Mouse (Mus musculus) spleen, adult 2 months (tissue): ENCODE results near the gene Mbd6. TPM values are rescaled to one million over a fixed set of nuclear protein-coding genes. Genes with fewer than 3 reads are reported as not detected.

Experiments
- DNase-seq, 2 experiments: peaks; one replicate each; pipeline versions ENCODE4 v3.0.0 to v3.0.0-alpha.2; 2012 to 2021; ENCODE audit warnings: low spot score in 2 of 2, low read depth in 1 of 2
- H3K27ac ChIP-seq: fragments of 200-500 bp; 2 replicates; pipeline ENCODE4 v1.5.1; 2012; ENCODE audit warnings: low read length, inconsistent platforms; ENCODE audit not compliant: insufficient read depth
- H3K27me3 ChIP-seq: fragments of 200-500 bp; 2 replicates; pipeline ENCODE4 v1.6.1; 2012; ENCODE audit warnings: mild to moderate bottlenecking, moderate library complexity, low read length, inconsistent platforms; ENCODE audit not compliant: control insufficient read depth, insufficient read depth
- H3K36me3 ChIP-seq: fragments of 200-500 bp; 2 replicates; pipeline ENCODE4 v1.6.1; 2012; ENCODE audit warnings: mild to moderate bottlenecking, low read length, inconsistent platforms; ENCODE audit not compliant: control insufficient read depth, insufficient read depth
- H3K4me1 ChIP-seq: fragments of 200-500 bp; 2 replicates; pipeline ENCODE4 v1.6.1; 2011; ENCODE audit warnings: inconsistent platforms; ENCODE audit not compliant: control insufficient read depth, insufficient read depth, insufficient read length
- H3K4me3 ChIP-seq: fragments of 200-500 bp; 2 replicates; pipeline ENCODE4 v1.5.1; 2011; ENCODE audit warnings: mild to moderate bottlenecking, inconsistent platforms; ENCODE audit not compliant: insufficient read depth, insufficient read length; ENCODE audit errors: extremely low read depth
- CTCF ChIP-seq: fragments of 200-500 bp; IDR thresholded peaks from 2 replicates; pipeline ENCODE4 v1.5.1; 2011; ENCODE audit warnings: mild to moderate bottlenecking, inconsistent platforms; ENCODE audit not compliant: insufficient read depth, insufficient read length, insufficient replicate concordance; ENCODE audit errors: extremely low read depth
- POLR2A ChIP-seq: fragments of 200-500 bp; IDR thresholded peaks from 2 replicates; pipeline ENCODE4 v1.6.1; 2011; ENCODE audit warnings: low read depth, low read length, inconsistent platforms
- WGBS: fragments of 180-500 bp; shearing (Covaris S2); methylation state at CpG from one replicate; pipeline ENCODE4 v1.1.7; 2018; 5-methylcytosine and 5-hydroxymethylcytosine counted together
- polyA plus RNA-seq: library from polyadenylated mRNA; depleted of rRNA; stranded (reverse); fragments of >200 nt; gene quantifications from 2 replicates; pipeline ENCODE4 v1.2.3, GENCODE M21; 2012

Gene Mbd6
- polyA plus RNA-seq, 1 experiment: 55.8 TPM

DNA sequence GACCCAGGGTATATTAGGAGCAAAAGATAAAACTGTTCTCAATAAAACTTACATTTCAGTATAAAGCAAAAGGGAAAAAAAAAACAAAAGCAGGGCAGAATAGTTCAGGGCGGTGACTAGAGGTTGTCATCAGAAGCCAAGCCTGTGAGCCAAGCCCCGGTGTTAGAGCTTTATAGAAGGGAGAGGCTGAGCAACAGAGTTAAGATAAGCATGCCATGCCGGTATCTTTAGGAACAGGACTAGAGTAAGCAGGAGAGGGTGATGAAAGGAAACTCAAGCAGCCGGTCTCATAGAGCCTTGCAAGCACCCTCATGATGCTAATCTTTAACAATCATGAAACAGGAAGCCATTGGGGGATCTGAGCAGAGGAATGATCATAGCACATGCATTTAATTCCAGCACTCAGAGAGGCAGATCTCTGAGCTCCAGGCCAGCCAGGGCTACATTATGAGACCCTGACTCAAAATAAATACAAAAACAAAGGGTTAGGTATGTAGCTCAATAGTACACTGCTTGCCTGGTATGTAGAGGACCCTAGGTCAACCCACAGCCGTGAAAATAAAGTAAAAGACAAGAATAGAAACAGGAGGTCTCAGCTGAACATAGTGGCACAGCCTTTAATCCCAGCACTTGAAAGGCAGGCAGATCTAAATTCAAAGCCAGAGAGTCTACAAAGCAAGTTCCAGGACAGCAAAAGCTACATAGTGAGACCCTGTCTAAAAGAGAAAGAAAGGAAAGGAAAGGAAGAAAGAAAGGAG, 3.2 kb upstream of the Mbd6 start:
- WGBS: 17% methylated on average over 5 of the region's 5 CpGs
- DNase-seq: no peak
- no peak for TF ChIP-seq POLR2A
- no peak for TF ChIP-seq CTCF
- Histone ChIP-seq H3K27ac (no peak overlapping the region), H3K4me1 (peaks cover 17% of the 10 kb centered on the region; the same call in 1 of the 2 replicates), H3K27me3 (no peaks in the 10 kb centered on the region), H3K4me3 (peak overlapping the region; percentile 87; the same call in 1 of the 2 replicates), H3K36me3 (peaks cover 26% of the 10 kb centered on the region)

- Histone ChIP-seq H3K36me3 (peaks cover 23% of the 10 kb centered on the region), H3K4me1 (peaks cover 17% of the 10 kb centered on the region; the same call in 1 of the 2 replicates), H3K4me3 (peak overlapping the region; percentile 87), H3K27ac (peak overlapping the region; percentile 92), H3K27me3 (no peaks in the 10 kb centered on the region)
- TF ChIP-seq POLR2A: no peak
- TF ChIP-seq CTCF: no peak
- WGBS: 3% methylated on average over 19 of the region's 19 CpGs
- peak; percentile 32 to 47 for DNase-seq
Observed at GRCm38 (mm10) chr10:127290930-127291880, 2.4 kb upstream of the Mbd6 start.

DNA sequence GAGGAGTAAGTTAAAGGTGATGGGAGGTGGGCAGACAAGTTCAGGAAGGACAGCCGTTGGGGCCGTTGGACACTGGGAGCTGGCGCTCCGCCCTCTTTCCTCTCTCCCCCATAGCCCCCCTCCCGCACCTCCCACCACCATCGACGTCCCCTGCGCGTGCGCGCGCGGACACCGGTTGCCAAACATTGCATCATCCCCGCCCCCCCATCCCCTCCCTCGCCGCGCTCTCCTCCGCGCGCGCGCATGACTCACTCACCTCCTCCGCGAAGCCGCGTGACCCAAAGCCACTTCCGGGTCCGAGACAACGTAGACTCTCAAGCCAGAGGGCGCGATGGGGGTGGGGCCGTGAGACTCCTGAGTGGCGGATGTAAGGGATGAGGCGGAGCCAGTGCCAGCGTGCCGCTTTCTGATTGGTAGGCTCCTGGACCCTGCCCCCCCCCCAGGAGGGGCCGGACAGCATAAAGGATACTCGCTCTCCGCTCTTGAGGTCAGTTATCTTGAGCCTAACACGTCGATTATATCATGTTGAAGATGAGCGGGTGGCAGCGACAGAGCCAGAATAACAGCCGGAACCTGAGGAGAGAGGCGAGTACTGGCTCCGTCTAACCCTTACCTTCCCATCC, 1.6 kb upstream of the Mbd6 start:
- peak; percentile 99 to 100 for DNase-seq
- under 1% methylated on average over 44 of the region's 47 CpGs for whole genome bisulfite sequencing
- Histone ChIP-seq H3K4me3 (peak overlapping the region; percentile 87), H3K4me1 (peaks cover 17% of the 10 kb centered on the region; the same call in 1 of the 2 replicates), H3K36me3 (peaks cover 23% of the 10 kb centered on the region), H3K27ac (peak overlapping the region; percentile 92), H3K27me3 (no peaks in the 10 kb centered on the region)
- TF ChIP-seq CTCF: no peak
- TF ChIP-seq POLR2A: peak; percentile 97

DNA sequence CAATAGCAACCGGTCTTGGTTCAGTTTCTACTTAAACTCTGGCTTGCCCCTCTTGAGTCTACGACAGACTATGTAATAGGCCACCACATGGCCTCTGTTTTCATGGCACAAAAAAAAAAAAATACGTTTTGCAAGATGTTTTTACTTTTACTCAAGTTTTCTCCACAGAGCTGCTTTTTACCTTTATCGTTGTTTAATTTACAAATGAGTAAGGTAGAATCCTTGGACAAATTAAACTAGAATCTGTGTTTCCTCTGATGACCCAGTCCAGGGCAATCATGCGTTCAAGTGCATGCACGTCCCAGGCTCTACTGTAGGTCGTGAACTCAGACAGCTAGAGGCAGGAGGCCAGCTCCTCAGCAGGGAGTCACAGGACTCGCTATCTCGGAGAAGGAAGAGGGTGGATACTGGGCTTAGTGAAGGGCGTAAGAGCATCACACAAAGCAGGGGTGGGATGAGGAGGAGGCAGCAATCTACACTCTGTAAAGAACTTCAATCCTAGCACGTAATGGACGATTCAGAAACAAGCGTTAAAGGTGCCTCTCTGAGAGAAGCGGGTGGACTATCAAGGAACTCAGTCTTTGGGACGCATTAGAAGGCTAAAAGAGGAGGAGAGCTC, 864 bp upstream of the Mbd6 start:
- 2% methylated on average over 15 of the region's 15 CpGs for WGBS
- peak overlapping the region; percentile 92 for H3K27ac ChIP-seq
- TF ChIP-seq CTCF (no peak), POLR2A (no peak)
- peaks cover 17% of the 10 kb centered on the region; the same call in 1 of the 2 replicates for H3K4me1 ChIP-seq
- peak overlapping the region; percentile 80 for H3K4me3 ChIP-seq
- H3K36me3 ChIP-seq: peaks cover 21% of the 10 kb centered on the region
- no peaks in the 10 kb centered on the region for H3K27me3 ChIP-seq
- peak; percentile 29 to 57 for DNase-seq

DNA sequence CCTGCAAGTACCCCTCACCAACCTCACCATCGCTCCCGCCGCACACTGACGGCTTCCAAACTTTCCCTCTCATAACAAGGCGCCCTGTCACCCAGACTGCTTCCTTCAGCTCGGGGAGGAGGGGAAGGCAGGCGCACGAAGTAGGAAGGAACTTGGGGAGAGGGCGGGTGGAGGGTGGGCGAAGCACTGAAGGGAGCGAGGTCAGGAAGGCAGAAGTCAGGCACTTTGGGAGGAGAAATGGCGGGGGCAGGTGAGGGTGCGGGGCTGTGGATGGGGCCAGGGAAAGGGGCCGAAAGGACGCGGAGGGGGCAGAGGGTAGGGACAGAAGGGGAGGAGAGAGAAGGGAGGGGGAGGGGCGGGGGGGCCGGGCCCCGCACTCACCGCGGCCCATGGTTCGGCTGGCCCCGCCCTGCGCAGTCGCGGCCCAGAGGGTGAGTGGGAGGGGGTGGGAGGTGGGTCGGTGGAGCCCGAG, 454 bp downstream of the Mbd6 start:
- Histone ChIP-seq H3K27me3 (no peaks in the 10 kb centered on the region), H3K4me1 (peaks cover 17% of the 10 kb centered on the region; the same call in 1 of the 2 replicates), H3K27ac (peak overlapping the region; percentile 92), H3K4me3 (peak overlapping the region; percentile 80), H3K36me3 (peaks cover 29% of the 10 kb centered on the region)
- no peak for TF ChIP-seq POLR2A
- no peak for TF ChIP-seq CTCF
- DNase-seq: peak in 1 of 2 experiments; percentile 46
- under 1% methylated on average over 22 of the region's 28 CpGs for WGBS

GRCm38 (mm10) chr10:127287936-127288293, 903 bp downstream of the Mbd6 start:
- Histone ChIP-seq H3K4me1 (peaks cover 17% of the 10 kb centered on the region; the same call in 1 of the 2 replicates), H3K27me3 (no peaks in the 10 kb centered on the region), H3K36me3 (peaks cover 33% of the 10 kb centered on the region), H3K4me3 (peak overlapping the region; percentile 80), H3K27ac (peak overlapping the region; percentile 65)
- WGBS: 2% methylated on average over 3 of the region's 3 CpGs
- DNase-seq: no peak
- TF ChIP-seq POLR2A (no peak), CTCF (no peak)
